Mouse (Mus musculus): ENCODE results near the gene Slc25a23. TPM values are rescaled to one million over a fixed set of nuclear protein-coding genes. Genes with fewer than 3 reads are reported as not detected.

The Slc25a23 gene
- polyA plus RNA-seq, 1 experiment from 2014 or later = 7.4 TPM

DNA sequence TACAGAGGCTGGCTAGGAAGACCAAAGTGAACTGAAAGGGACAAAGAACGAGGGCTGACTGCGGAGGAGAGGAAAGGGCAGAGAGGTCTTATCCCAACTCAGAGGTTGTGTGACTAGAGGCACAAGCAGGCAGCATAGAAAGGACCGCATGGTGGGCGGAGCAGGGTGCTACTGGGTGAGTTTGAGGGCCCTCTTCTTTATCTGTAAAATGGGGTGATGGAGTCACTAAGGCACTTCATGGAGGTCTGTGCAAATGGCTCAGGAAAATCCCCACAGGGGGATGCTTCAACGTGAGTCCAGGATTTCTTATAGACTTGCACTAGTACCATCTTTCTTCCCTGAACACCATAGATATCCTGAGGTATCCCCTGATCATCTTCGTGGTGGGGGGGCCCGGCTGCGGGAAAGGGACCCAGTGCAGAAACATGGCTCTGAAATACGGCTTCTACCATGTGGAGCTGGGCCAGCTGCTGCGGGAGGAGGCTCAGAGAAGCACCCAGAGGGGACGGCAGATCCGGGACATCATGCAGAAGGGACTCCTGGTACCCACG lies 47.3 kb downstream of the Slc25a23 start:
- Histone ChIP-seq H3K9ac (ENCODE audit: low read length) (peak overlapping the region; percentile 84), H3K4me3 (replicated peaks; ENCODE audit: low read length) (peak overlapping the region; percentile 82), H3K9me3 (replicated peaks; ENCODE audit: control insufficient read depth, low read length) (no peaks in the 10 kb centered on the region), H3K27me3 (ENCODE audit: control insufficient read depth, insufficient read depth, low read length) (no peaks in the 10 kb centered on the region), H3K27ac (ENCODE audit: low read length) (peak overlapping the region; percentile 95), H3K4me2 (ENCODE audit: low read depth, low read length) (peak overlapping the region; percentile 74), H3K36me3 (ENCODE audit: control insufficient read depth, insufficient read depth, low read length) (peaks cover 3% of the 10 kb centered on the region; the same call in 1 of the 2 replicates), H3K4me1 (ENCODE audit: control insufficient read depth, insufficient read depth, low read length) (peaks cover 19% of the 10 kb centered on the region; the same call in 1 of the 2 replicates)
- ATAC-seq (ENCODE audit: insufficient read depth, low FRiP score) = no peak
- 67% methylated on average over 13 of the region's 13 CpGs for WGBS

DNA sequence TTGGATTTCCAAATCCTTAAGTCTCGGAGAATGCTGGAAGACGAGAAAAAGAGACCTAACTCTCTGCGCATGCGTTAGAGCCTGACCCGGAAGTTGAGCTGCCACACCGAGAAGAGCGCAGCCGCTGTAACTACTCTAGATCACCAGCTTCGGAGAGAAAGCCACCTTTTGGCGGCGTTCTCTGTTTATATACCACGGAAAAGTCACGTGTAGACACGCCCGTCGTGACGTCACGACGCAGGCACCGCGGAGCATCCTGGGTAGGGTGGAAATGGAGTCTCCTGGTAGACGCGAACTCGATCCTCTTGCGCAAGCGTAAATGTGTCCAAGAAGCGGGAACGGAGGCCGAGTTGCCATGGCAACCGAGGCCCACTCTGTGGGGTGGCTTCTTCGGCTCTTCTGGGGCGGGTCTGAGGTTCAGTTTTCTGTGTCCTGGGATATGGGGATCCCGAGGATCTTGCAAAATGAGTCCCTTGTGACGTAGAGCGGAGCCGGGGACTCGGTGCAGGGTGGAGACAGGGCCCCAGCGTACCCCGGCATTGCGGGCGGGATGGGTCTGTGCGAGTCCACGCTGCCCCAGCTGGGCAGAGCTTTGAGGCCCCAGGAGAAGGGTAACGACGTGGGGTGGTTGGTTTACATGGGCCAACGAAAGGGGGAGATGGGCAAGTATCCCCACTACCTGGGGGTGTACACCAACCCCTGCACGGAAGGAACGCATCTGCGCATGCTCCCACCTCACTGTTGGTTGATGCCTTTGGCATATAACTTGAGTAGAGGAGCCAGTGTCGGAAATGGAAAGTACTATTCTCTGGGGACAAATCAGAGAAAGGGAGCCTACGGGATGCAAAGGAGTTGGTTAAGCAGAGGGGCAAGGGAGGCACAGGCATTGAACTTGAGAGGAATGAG lies 48.2 kb downstream of the Slc25a23 start, which contains the start of the genes Gtf2f1 and Gm17949:
Gtf2f1 (minus strand) TSS at position 53 of the 906 bp plus-strand sequence.
Gm17949 (plus strand) TSS at position 234 of the 906 bp plus-strand sequence.
- peaks cover 19% of the 10 kb centered on the region; the same call in 1 of the 2 replicates for H3K4me1 ChIP-seq (ENCODE audit: control insufficient read depth, insufficient read depth, low read length)
- no peaks in the 10 kb centered on the region for H3K27me3 ChIP-seq (ENCODE audit: control insufficient read depth, insufficient read depth, low read length)
- under 1% methylated on average over 51 of the region's 51 CpGs for WGBS
- H3K4me2 ChIP-seq (ENCODE audit: low read depth, low read length) = peak within 1 kb of the TSS; percentile 91
- peak within 1 kb of the TSS; percentile 87 for H3K9ac ChIP-seq (ENCODE audit: low read length)
- peak within 1 kb of the TSS; percentile 82 for H3K4me3 ChIP-seq (replicated peaks; ENCODE audit: low read length)
- ATAC-seq (ENCODE audit: insufficient read depth, low FRiP score) = peak; percentile 93
- H3K27ac ChIP-seq (ENCODE audit: low read length) = peak within 1 kb of the TSS; percentile 95
- H3K36me3 ChIP-seq (ENCODE audit: control insufficient read depth, insufficient read depth, low read length) = peaks cover 4% of the 10 kb centered on the region; the same call in 1 of the 2 replicates
- no peaks in the 10 kb centered on the region for H3K9me3 ChIP-seq (replicated peaks; ENCODE audit: control insufficient read depth, low read length)

DNA sequence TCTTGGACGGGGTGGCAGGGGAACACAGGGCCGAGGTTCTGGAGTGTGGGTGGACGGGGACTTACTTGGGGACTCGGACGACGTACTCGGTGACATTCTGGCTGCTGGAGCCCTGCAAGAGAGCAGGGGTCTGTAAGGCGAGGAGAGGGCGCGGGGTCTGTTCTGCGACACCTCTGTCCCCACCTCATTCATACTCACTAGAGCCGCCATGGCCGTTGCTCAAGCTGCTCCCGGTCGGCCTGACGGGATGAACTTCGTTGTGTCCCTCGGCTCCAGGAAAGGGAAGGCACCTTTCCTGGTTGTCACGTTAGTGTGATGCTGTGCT lies 48.8 kb downstream of the Slc25a23 start:
- Histone ChIP-seq H3K27ac (ENCODE audit: low read length) (peak overlapping the region; percentile 79), H3K9ac (ENCODE audit: low read length) (peak overlapping the region; percentile 87), H3K9me3 (replicated peaks; ENCODE audit: control insufficient read depth, low read length) (no peaks in the 10 kb centered on the region), H3K4me3 (replicated peaks; ENCODE audit: low read length) (peak overlapping the region; percentile 82), H3K36me3 (ENCODE audit: control insufficient read depth, insufficient read depth, low read length) (peaks cover 7% of the 10 kb centered on the region), H3K27me3 (ENCODE audit: control insufficient read depth, insufficient read depth, low read length) (no peaks in the 10 kb centered on the region), H3K4me2 (ENCODE audit: low read depth, low read length) (peak overlapping the region; percentile 91), H3K4me1 (ENCODE audit: control insufficient read depth, insufficient read depth, low read length) (peaks cover 19% of the 10 kb centered on the region; the same call in 1 of the 2 replicates)
- ATAC-seq (ENCODE audit: insufficient read depth, low FRiP score) = peak; percentile 42
- under 1% methylated on average over 19 of the region's 19 CpGs for WGBS

DNA sequence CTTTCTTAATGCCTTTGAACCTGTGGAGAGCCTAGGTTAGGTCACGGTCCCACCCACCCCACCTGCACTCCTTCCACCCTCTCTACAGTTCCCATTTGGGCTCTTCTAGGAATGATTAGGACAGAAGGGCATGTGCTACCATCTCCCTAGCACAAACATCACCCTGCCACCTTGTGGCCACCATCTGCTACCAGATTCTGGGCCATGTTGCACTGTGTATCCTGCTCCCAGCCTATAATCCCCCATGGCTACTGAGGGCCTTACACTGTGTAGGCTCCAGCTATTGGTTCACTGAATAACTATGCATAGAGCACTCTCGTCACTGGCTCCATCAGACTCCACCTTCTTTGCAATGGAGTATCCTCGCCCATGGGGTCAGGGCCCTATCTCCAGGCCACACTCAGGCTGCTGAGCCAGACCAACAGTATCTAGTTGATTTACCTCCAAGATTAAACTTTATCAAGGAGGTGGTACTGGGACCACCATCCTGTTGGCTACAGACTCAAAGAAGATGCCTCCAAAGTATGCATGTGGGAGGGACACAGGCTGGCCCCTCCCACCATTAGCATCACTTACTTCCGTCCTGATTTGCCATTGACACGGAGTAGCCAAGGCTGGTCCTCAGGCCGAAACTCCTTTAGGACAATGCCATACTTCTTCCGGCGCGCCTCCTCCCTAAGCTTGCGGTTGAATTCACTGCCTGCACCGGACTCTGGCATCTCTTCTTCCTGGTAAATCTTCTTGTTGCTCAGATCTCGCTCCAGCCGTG lies 52.3 kb downstream of the Slc25a23 start:
- H3K27ac ChIP-seq (ENCODE audit: low read length) = peak overlapping the region; percentile 66; the same call in 1 of the 2 replicates

DNA sequence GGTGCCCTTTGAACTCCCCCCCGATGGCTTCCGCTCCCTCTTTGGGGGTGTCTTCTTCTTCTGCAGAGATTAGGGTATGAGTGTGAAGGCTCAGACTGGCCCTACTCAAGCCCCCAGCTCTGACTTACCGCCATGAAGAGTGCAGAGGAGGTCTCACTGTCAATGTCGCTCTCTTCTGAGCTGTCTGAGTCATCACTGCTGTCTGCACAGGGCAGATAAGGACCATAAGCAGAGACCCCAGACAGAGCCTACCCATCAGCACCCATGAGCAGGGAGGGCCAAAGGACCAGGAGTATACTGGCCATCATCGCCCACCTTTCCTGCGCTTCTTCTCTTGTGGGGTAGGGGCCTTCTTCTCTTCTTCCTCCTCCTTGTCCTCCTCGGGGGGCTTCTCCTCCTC lies 55.7 kb downstream of the Slc25a23 start:
- Histone ChIP-seq H3K4me1 (ENCODE audit: control insufficient read depth, insufficient read depth, low read length) (no peaks in the 10 kb centered on the region), H3K9ac (ENCODE audit: low read length) (no peak overlapping the region), H3K4me3 (replicated peaks; ENCODE audit: low read length) (no peak overlapping the region), H3K27ac (ENCODE audit: low read length) (no peak overlapping the region), H3K4me2 (ENCODE audit: low read depth, low read length) (no peak overlapping the region), H3K36me3 (ENCODE audit: control insufficient read depth, insufficient read depth, low read length) (peaks cover 26% of the 10 kb centered on the region), H3K27me3 (ENCODE audit: control insufficient read depth, insufficient read depth, low read length) (no peaks in the 10 kb centered on the region), H3K9me3 (replicated peaks; ENCODE audit: control insufficient read depth, low read length) (no peaks in the 10 kb centered on the region)
- WGBS = 88% methylated on average over 7 of the region's 7 CpGs
- ATAC-seq (ENCODE audit: insufficient read depth, low FRiP score) = no peak

More for the DNA sequence above, 52.3 kb downstream of the Slc25a23 start:
- H3K36me3 ChIP-seq (ENCODE audit: control insufficient read depth, insufficient read depth, low read length) = peaks cover 17% of the 10 kb centered on the region
- H3K4me2 ChIP-seq (ENCODE audit: low read depth, low read length) = no peak overlapping the region
- H3K9ac ChIP-seq (ENCODE audit: low read length) = no peak overlapping the region
- ATAC-seq (ENCODE audit: insufficient read depth, low FRiP score) = no peak
- WGBS = 90% methylated on average over 13 of the region's 13 CpGs
- no peak overlapping the region for H3K4me3 ChIP-seq (replicated peaks; ENCODE audit: low read length)
- no peaks in the 10 kb centered on the region for H3K27me3 ChIP-seq (ENCODE audit: control insufficient read depth, insufficient read depth, low read length)
- H3K4me1 ChIP-seq (ENCODE audit: control insufficient read depth, insufficient read depth, low read length) = peaks cover 19% of the 10 kb centered on the region; the same call in 1 of the 2 replicates
- H3K9me3 ChIP-seq (replicated peaks; ENCODE audit: control insufficient read depth, low read length) = no peaks in the 10 kb centered on the region

DNA sequence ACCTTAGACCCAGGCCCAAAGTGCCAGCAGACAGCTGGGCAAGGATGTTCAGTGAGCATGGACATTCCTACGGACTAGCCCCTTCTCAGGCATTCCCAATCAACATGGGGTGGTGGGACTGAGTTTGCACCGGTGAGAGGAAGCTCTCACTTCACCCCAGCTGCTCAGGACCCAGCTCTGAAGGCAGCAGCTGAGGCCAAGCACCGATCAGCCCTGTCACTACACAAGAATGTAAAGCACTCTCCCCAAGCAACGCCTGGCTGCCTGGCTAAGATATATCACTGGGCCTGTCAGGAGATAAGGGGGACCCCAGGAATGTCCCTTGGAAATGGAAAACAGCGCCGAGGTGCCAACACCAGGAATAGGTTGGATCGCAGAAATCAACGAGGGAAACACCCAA lies 58.4 kb downstream of the Slc25a23 start:
- Histone ChIP-seq H3K4me3 (replicated peaks; ENCODE audit: low read length) (no peak overlapping the region), H3K27me3 (ENCODE audit: control insufficient read depth, insufficient read depth, low read length) (no peaks in the 10 kb centered on the region), H3K9me3 (replicated peaks; ENCODE audit: control insufficient read depth, low read length) (no peaks in the 10 kb centered on the region), H3K27ac (ENCODE audit: low read length) (no peak overlapping the region), H3K4me1 (ENCODE audit: control insufficient read depth, insufficient read depth, low read length) (peaks cover 8% of the 10 kb centered on the region; the same call in 1 of the 2 replicates), H3K4me2 (ENCODE audit: low read depth, low read length) (no peak overlapping the region), H3K9ac (ENCODE audit: low read length) (no peak overlapping the region), H3K36me3 (ENCODE audit: control insufficient read depth, insufficient read depth, low read length) (peaks cover 19% of the 10 kb centered on the region)
- ATAC-seq (ENCODE audit: insufficient read depth, low FRiP score) = no peak
- 44% methylated on average over 8 of the region's 8 CpGs for WGBS

DNA sequence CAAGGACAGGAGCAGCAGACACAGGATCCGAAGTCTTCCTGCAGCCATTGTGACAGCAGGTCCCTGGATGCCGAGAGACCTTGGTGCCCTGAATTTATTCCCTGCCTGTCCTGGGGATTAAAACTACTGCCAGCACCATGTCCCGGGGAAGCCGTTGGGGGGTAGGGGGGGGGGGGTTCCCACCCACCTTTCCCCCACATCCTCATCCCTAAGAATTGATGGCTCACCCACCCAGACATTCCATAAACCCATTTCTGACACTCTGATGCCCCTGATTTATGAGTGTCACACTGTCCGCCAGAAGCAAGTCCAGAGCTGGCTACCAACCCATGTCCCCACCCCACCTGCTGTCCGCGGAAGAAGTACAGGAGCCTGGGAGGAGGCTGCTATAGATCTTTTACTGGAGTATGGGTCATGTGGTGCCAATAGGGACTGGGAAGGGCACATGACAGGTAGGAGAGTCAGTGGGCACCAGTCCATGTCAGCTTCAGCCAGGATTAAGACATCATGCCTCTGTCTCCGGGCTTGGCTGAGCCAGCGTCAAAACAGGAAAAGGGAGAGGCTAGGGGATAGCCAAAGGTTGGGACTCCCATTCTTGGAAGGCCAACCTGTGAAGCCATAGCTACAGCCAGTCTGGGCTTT lies 59.6 kb downstream of the Slc25a23 start, which contains the start of gene Pspn:
Pspn (minus strand) TSS at position 51 of the 642 bp plus-strand sequence.
- H3K9me3 ChIP-seq (replicated peaks; ENCODE audit: control insufficient read depth, low read length) = no peaks in the 10 kb centered on the region
- H3K4me1 ChIP-seq (ENCODE audit: control insufficient read depth, insufficient read depth, low read length) = peaks cover 8% of the 10 kb centered on the region; the same call in 1 of the 2 replicates
- no peak for ATAC-seq (ENCODE audit: insufficient read depth, low FRiP score)
- H3K27ac ChIP-seq (ENCODE audit: low read length) = no peak within 1 kb of the TSS
- no peak within 1 kb of the TSS for H3K9ac ChIP-seq (ENCODE audit: low read length)
- H3K4me3 ChIP-seq (replicated peaks; ENCODE audit: low read length) = no peak within 1 kb of the TSS
- no peak within 1 kb of the TSS for H3K4me2 ChIP-seq (ENCODE audit: low read depth, low read length)
- WGBS = 84% methylated on average over 9 of the region's 9 CpGs
- H3K27me3 ChIP-seq (ENCODE audit: control insufficient read depth, insufficient read depth, low read length) = no peaks in the 10 kb centered on the region
- H3K36me3 ChIP-seq (ENCODE audit: control insufficient read depth, insufficient read depth, low read length) = peaks cover 21% of the 10 kb centered on the region; the same call in 1 of the 2 replicates

DNA sequence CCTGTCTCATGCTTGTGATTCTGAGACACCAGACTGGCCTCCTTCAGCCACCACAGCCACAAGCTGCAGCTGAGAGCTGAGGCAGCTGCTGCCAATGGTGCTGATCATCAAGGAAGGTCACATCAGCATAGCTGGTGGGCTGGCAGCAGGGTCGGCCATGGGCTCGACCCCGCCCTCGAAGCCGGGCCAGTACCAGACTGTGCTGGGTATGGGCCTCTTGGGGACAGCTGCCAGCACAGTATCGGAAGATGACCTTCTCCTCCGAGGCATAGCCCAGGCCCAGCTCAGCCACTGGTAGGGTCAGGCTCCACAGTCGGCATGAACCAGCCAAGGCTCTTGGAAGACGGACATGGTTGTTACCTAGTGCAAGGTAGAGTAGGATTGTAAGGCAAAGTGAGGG lies 60.2 kb downstream of the Slc25a23 start:
- Histone ChIP-seq H3K4me1 (ENCODE audit: control insufficient read depth, insufficient read depth, low read length) (peaks cover 8% of the 10 kb centered on the region; the same call in 1 of the 2 replicates), H3K27me3 (ENCODE audit: control insufficient read depth, insufficient read depth, low read length) (no peaks in the 10 kb centered on the region), H3K9ac (ENCODE audit: low read length) (no peak overlapping the region), H3K27ac (ENCODE audit: low read length) (no peak overlapping the region), H3K4me3 (replicated peaks; ENCODE audit: low read length) (no peak overlapping the region), H3K9me3 (replicated peaks; ENCODE audit: control insufficient read depth, low read length) (no peaks in the 10 kb centered on the region), H3K36me3 (ENCODE audit: control insufficient read depth, insufficient read depth, low read length) (peaks cover 22% of the 10 kb centered on the region; the same call in 1 of the 2 replicates), H3K4me2 (ENCODE audit: low read depth, low read length) (no peak overlapping the region)
- ATAC-seq (ENCODE audit: insufficient read depth, low FRiP score) = no peak
- 88% methylated on average over 9 of the region's 9 CpGs for WGBS

Data from stomach, embryonic 16.5 days (tissue).